Mouse (Mus musculus): ENCODE measurements around the gene Sh3bgrl2. TPM values are rescaled to one million over a fixed set of nuclear protein-coding genes. Genes with fewer than 3 reads are reported as not detected.

The Sh3bgrl2 gene
- total and polyA plus RNA-seq, 2 experiments from 2014 or later: 6.3 to 10.6 TPM

DNA sequence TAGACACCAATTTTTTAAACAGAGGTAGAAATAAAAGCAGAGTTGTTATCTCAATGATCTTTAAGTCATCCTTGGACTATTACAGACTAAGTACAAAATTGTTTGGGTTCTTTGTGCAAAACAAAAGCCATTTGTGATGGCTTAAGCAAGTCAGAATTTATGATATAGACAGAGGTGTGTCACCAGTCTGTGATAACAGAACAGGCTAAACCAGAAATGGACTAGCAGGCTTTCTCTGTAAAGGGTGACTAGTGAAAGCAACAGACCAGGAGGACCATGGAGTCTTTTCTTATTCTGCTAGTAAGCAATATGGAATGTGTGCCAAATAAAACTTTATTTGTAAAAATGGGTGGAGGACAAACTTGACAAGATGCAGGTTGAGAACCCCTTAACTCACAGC lies 2.9 kb upstream of the Sh3bgrl2 start:
- Histone ChIP-seq H3K4me3 (ENCODE audit: low read depth, low read length) (no peak overlapping the region), H3K9ac (replicated peaks; ENCODE audit: low read length, poor library complexity, severe bottlenecking) (no peak overlapping the region), H3K9me3 (ENCODE audit: low read length) (no peaks in the 10 kb centered on the region), H3K27me3 (ENCODE audit: insufficient read depth, low read length) (no peaks in the 10 kb centered on the region), H3K36me3 (ENCODE audit: insufficient read depth, low read length) (no peaks in the 10 kb centered on the region), H3K4me2 (ENCODE audit: low read depth, low read length, poor library complexity, severe bottlenecking) (no peak overlapping the region), H3K4me1 (ENCODE audit: insufficient read depth, low read length) (no peaks in the 10 kb centered on the region), H3K27ac (ENCODE audit: low read depth, low read length) (no peak overlapping the region)
- TF ChIP-seq CTCF (IDR thresholded peaks at IDR 0.05): no peak
- ATAC-seq (ENCODE audit: low FRiP score) (no peak), DNase-seq (ENCODE audit: low spot score) (no peak)

DNA sequence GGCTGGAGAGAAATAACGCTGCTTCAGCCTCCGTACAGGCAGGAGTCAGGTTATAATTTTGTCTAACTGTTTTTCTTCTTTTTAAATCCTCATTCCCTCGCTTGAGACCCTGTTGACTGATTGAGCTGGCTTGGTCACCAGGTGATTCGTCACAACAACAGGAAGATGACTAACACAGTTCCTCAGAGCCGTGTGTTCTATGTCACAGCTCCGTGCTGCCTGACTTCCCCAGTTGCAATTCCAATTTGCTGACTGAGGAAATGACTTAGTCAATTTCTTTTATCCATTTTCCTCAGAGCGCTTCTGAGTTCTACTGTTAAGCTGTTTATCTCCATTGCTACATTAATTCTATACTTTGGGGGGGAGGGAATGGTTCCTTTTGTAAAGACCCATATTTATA lies 1.8 kb upstream of the Sh3bgrl2 start:
- no peak for DNase-seq (ENCODE audit: low spot score)
- no peak overlapping the region for H3K9ac ChIP-seq (replicated peaks; ENCODE audit: low read length, poor library complexity, severe bottlenecking)

DNA sequence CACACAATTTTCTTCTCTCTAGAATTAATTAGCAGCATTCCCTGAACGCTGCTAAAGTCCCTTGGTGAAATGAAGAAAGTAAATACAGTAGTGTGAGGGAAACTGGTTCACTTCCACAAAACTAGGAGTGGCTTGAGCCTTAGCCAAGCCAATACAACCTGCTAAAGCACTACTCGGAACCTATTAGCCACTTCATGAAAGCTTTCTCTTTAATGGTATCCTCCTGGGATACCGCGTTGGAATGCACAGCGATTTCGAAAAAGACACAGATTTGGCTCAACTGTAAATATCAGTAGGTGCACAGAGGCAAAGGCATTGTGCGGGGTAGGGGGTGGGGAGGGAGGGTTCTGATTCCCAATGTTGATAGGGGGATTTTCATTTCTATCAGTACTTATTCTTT lies 898 bp upstream of the Sh3bgrl2 start:
- no peak for TF ChIP-seq CTCF (IDR thresholded peaks at IDR 0.05)
- DNase-seq (ENCODE audit: low spot score) (no peak), ATAC-seq (ENCODE audit: low FRiP score) (no peak)
- Histone ChIP-seq H3K4me3 (ENCODE audit: low read depth, low read length) (no peak overlapping the region), H3K9ac (replicated peaks; ENCODE audit: low read length, poor library complexity, severe bottlenecking) (no peak overlapping the region), H3K27me3 (ENCODE audit: insufficient read depth, low read length) (no peaks in the 10 kb centered on the region), H3K36me3 (ENCODE audit: insufficient read depth, low read length) (no peaks in the 10 kb centered on the region), H3K27ac (ENCODE audit: low read depth, low read length) (no peak overlapping the region), H3K9me3 (ENCODE audit: low read length) (no peaks in the 10 kb centered on the region), H3K4me2 (ENCODE audit: low read depth, low read length, poor library complexity, severe bottlenecking) (no peak overlapping the region), H3K4me1 (ENCODE audit: insufficient read depth, low read length) (0 out of 2 replicates have a peak, but pooled peaks cover 3% of the 10 kb centered on the region)
- WGBS: 71% methylated on average over 7 of the region's 7 CpGs

More for the DNA sequence above, 1.8 kb upstream of the Sh3bgrl2 start:
- H3K4me1 ChIP-seq (ENCODE audit: insufficient read depth, low read length): 0 out of 2 replicates have a peak, but pooled peaks cover 3% of the 10 kb centered on the region
- WGBS: 84% methylated on average over 7 of the region's 7 CpGs
- no peaks in the 10 kb centered on the region for H3K36me3 ChIP-seq (ENCODE audit: insufficient read depth, low read length)
- no peaks in the 10 kb centered on the region for H3K9me3 ChIP-seq (ENCODE audit: low read length)
- ATAC-seq (ENCODE audit: low FRiP score): no peak
- H3K4me3 ChIP-seq (ENCODE audit: low read depth, low read length): no peak overlapping the region
- no peak overlapping the region for H3K4me2 ChIP-seq (ENCODE audit: low read depth, low read length, poor library complexity, severe bottlenecking)
- no peak overlapping the region for H3K27ac ChIP-seq (ENCODE audit: low read depth, low read length)
- TF ChIP-seq CTCF (IDR thresholded peaks at IDR 0.05): no peak
- H3K27me3 ChIP-seq (ENCODE audit: insufficient read depth, low read length): no peaks in the 10 kb centered on the region

DNA sequence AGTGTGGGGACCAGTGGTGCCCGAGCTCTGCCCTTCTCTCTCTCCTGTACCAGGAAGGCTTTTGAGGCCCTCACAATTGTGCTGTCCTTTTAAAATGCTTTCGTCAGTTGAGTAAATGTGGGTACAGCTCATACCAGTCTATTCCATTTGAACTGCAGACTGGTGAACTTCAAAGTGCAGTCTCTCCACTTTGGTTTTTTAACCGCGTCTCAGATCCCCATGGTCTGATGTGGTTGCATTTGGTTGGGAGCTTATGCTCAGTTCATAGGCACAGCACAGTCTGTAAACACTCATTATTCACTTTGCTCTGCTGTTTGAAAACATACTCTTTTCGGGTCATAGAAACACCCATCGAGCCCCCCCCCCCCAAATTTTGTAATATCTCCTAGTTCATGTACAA lies 1.7 kb downstream of the Sh3bgrl2 start:
- no peaks in the 10 kb centered on the region for H3K27me3 ChIP-seq (ENCODE audit: insufficient read depth, low read length)
- H3K9me3 ChIP-seq (ENCODE audit: low read length): no peaks in the 10 kb centered on the region
- no peak overlapping the region for H3K4me2 ChIP-seq (ENCODE audit: low read depth, low read length, poor library complexity, severe bottlenecking)
- H3K27ac ChIP-seq (ENCODE audit: low read depth, low read length): no peak overlapping the region
- no peak overlapping the region for H3K9ac ChIP-seq (replicated peaks; ENCODE audit: low read length, poor library complexity, severe bottlenecking)
- H3K36me3 ChIP-seq (ENCODE audit: insufficient read depth, low read length): no peaks in the 10 kb centered on the region; the same call in 1 of the 2 replicates
- ATAC-seq (ENCODE audit: low FRiP score) (no peak), DNase-seq (ENCODE audit: low spot score) (no peak)
- H3K4me1 ChIP-seq (ENCODE audit: insufficient read depth, low read length): 0 out of 2 replicates have a peak, but pooled peaks cover 3% of the 10 kb centered on the region
- WGBS: 93% methylated on average over 6 of the region's 6 CpGs
- no peak overlapping the region for H3K4me3 ChIP-seq (ENCODE audit: low read depth, low read length)
- TF ChIP-seq CTCF (IDR thresholded peaks at IDR 0.05): no peak

DNA sequence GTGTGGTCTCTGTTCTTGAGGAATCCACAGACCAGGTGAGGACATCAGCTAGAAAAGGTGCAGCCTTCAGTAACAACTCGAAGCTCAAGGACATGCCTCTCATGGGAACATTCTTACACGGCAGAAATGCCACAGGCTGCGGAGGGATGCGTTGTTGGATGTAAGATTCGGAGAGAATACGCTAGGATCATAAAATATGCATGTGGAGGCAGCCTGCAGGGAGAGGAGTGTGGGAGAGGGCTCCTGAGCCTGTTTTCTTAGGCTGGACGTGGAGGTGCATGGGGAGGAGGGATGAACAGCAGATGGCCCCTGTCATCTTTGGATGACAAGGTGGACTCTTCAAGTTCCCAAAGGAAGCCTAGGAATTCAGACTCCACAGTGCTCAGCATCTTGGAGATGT lies 3.0 kb downstream of the Sh3bgrl2 start:
- Histone ChIP-seq H3K36me3 (ENCODE audit: insufficient read depth, low read length) (no peaks in the 10 kb centered on the region; the same call in 1 of the 2 replicates), H3K9ac (replicated peaks; ENCODE audit: low read length, poor library complexity, severe bottlenecking) (no peak overlapping the region), H3K4me3 (ENCODE audit: low read depth, low read length) (no peak overlapping the region), H3K4me1 (ENCODE audit: insufficient read depth, low read length) (0 out of 2 replicates have a peak, but pooled peaks cover 3% of the 10 kb centered on the region), H3K4me2 (ENCODE audit: low read depth, low read length, poor library complexity, severe bottlenecking) (peak overlapping the region; percentile 1; the same call in 1 of the 2 replicates), H3K27me3 (ENCODE audit: insufficient read depth, low read length) (no peaks in the 10 kb centered on the region), H3K27ac (ENCODE audit: low read depth, low read length) (no peak overlapping the region), H3K9me3 (ENCODE audit: low read length) (no peaks in the 10 kb centered on the region)
- no peak for TF ChIP-seq CTCF (IDR thresholded peaks at IDR 0.05)
- no peak for ATAC-seq (ENCODE audit: low FRiP score)
- 51% methylated on average over 7 of the region's 7 CpGs for WGBS
- DNase-seq (ENCODE audit: low spot score): no peak

DNA sequence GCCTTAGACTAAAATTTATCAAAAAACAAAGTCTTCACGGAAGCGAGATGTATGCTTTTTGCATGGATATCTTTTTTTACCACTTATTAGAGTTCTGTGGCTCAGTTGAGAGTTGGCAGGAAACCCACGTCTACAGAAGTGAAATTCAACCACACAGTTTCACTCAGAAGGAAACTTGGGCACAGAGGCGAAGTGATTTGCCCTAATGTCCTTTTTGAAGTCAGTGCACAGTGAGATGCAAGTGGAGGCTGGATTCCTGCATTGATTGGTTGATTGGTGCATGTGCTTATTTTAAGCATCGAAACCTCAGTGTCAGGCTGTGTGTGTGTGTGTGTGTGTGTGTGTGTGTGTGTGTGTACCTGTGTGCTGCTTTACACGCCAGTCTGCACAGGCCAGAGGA lies 3.5 kb downstream of the Sh3bgrl2 start:
- Histone ChIP-seq H3K9ac (replicated peaks; ENCODE audit: low read length, poor library complexity, severe bottlenecking) (no peak overlapping the region), H3K4me2 (ENCODE audit: low read depth, low read length, poor library complexity, severe bottlenecking) (no peak overlapping the region; the same call in 1 of the 2 replicates), H3K27ac (ENCODE audit: low read depth, low read length) (no peak overlapping the region), H3K4me1 (ENCODE audit: insufficient read depth, low read length) (0 out of 2 replicates have a peak, but pooled peaks cover 3% of the 10 kb centered on the region), H3K4me3 (ENCODE audit: low read depth, low read length) (no peak overlapping the region), H3K9me3 (ENCODE audit: low read length) (no peaks in the 10 kb centered on the region), H3K27me3 (ENCODE audit: insufficient read depth, low read length) (no peaks in the 10 kb centered on the region), H3K36me3 (ENCODE audit: insufficient read depth, low read length) (no peaks in the 10 kb centered on the region; the same call in 1 of the 2 replicates)
- TF ChIP-seq CTCF (IDR thresholded peaks at IDR 0.05): no peak
- ATAC-seq (ENCODE audit: low FRiP score) (no peak), DNase-seq (ENCODE audit: low spot score) (no peak)
- WGBS: 77% methylated on average over 6 of the region's 6 CpGs

All from midbrain, postnatal 0 days (tissue).